Mouse (Mus musculus) heart, embryonic 10.5 days (tissue): ENCODE measurements around the gene Ankrd55. TPM values are rescaled to one million over a fixed set of nuclear protein-coding genes. Genes with fewer than 3 reads are reported as not detected.
"Not testable (repeated sequence)": the region's sequence is repeated elsewhere in the genome, so short reads cannot be mapped to it uniquely, and the experiment has no call there.

ENCODE experiments used
- DNase-seq: peaks from one replicate; pipeline ENCODE4 v3.0.0-alpha.2; 2017; ENCODE audit warnings: low spot score
- H3K27ac ChIP-seq: fragments of 300-500 bp; sonication (generic); 2 replicates; pipeline ENCODE4 v1.5.1; 2016; ENCODE audit warnings: mild to moderate bottlenecking
- H3K27me3 ChIP-seq: fragments of 300-500 bp; sonication (generic); 2 replicates; pipeline ENCODE4 v1.6.1; 2016; ENCODE audit warnings: mild to moderate bottlenecking; ENCODE audit not compliant: poor library complexity, insufficient read depth, severe bottlenecking
- H3K36me3 ChIP-seq: fragments of 300-500 bp; sonication (generic); 2 replicates; pipeline ENCODE4 v1.6.1; 2016; ENCODE audit warnings: mild to moderate bottlenecking, moderate library complexity
- H3K4me1 ChIP-seq: fragments of 300-500 bp; sonication (generic); 2 replicates; pipeline ENCODE4 v1.6.1; 2016; ENCODE audit warnings: mild to moderate bottlenecking
- H3K4me3 ChIP-seq: fragments of 300-500 bp; sonication (generic); 2 replicates; pipeline ENCODE4 v1.5.1; 2016; ENCODE audit warnings: mild to moderate bottlenecking, moderate library complexity
- H3K9me3 ChIP-seq: fragments of 300-500 bp; sonication (generic); 2 replicates; pipeline ENCODE4 v1.6.1; 2016; ENCODE audit warnings: mild to moderate bottlenecking, moderate library complexity
- WGBS: fragments of 180-500 bp; shearing (Covaris S2); methylation state at CpG from one replicate; pipeline ENCODE4 v1.1.7; 2016; 5-methylcytosine and 5-hydroxymethylcytosine counted together
- polyA plus RNA-seq: library from polyadenylated mRNA; unstranded; fragments of >200 nt; fragmentation: Nextera tagmentation; extraction: Ambion mirVana; gene quantifications from 2 replicates; pipeline ENCODE4 v1.2.1, GENCODE M21; 2016

Gene Ankrd55
- polyA plus RNA-seq, 1 experiment from 2014 or later, result not detected

GRCm38 (mm10) chr13:112412824-112413223, 124.6 kb downstream of the Ankrd55 start:
- no peak for DNase-seq
- Histone ChIP-seq H3K4me3 (no peak overlapping the region), H3K4me1 (peaks cover 17% of the 10 kb centered on the region), H3K36me3 (no peaks in the 10 kb centered on the region), H3K27me3 (no peaks in the 10 kb centered on the region), H3K27ac (no peak overlapping the region), H3K9me3 (no peaks in the 10 kb centered on the region)
- 87% methylated on average over 5 of the region's 5 CpGs for WGBS

- H3K36me3 ChIP-seq, result no peaks in the 10 kb centered on the region
- H3K4me1 ChIP-seq, result peaks cover 21% of the 10 kb centered on the region
- H3K4me3 ChIP-seq, result no peak overlapping the region
- no peaks in the 10 kb centered on the region for H3K27me3 ChIP-seq
- WGBS, result 89% methylated on average over 8 of the region's 8 CpGs
- no peaks in the 10 kb centered on the region for H3K9me3 ChIP-seq
- no peak for DNase-seq
- 0 out of 2 replicates have a peak overlapping the region, but pooled peaks have one; percentile 22 for H3K27ac ChIP-seq
Observed at GRCm38 (mm10) chr13:112413611-112414010, 125.4 kb downstream of the Ankrd55 start.

GRCm38 (mm10) chr13:112415896-112416295, 127.6 kb downstream of the Ankrd55 start:
- Histone ChIP-seq H3K4me1 (peaks cover 21% of the 10 kb centered on the region), H3K27me3 (no peaks in the 10 kb centered on the region), H3K4me3 (no peak overlapping the region), H3K9me3 (no peaks in the 10 kb centered on the region), H3K27ac (peak overlapping the region; percentile 85), H3K36me3 (no peaks in the 10 kb centered on the region)
- WGBS, result 84% methylated on average over 6 of the region's 6 CpGs
- no peak for DNase-seq

GRCm38 (mm10) chr13:112416410-112417162, 128.3 kb downstream of the Ankrd55 start:
- Histone ChIP-seq H3K27me3 (no peaks in the 10 kb centered on the region), H3K9me3 (no peaks in the 10 kb centered on the region), H3K36me3 (no peaks in the 10 kb centered on the region), H3K27ac (peak overlapping the region; percentile 85), H3K4me1 (peaks cover 21% of the 10 kb centered on the region), H3K4me3 (no peak overlapping the region)
- WGBS, result 19% methylated on average over 8 of the region's 8 CpGs
- DNase-seq, result no peak

- peaks cover 24% of the 10 kb centered on the region for H3K4me1 ChIP-seq
- no peak for DNase-seq
- H3K9me3 ChIP-seq, result no peaks in the 10 kb centered on the region
- no peaks in the 10 kb centered on the region for H3K27me3 ChIP-seq
- H3K4me3 ChIP-seq, result no peak overlapping the region
- H3K27ac ChIP-seq, result peak overlapping the region; percentile 85
- WGBS, result 25% methylated on average over 4 of the region's 4 CpGs
- no peaks in the 10 kb centered on the region for H3K36me3 ChIP-seq
Observed at GRCm38 (mm10) chr13:112417163-112417523, 128.9 kb downstream of the Ankrd55 start.

- Histone ChIP-seq H3K36me3 (no peaks in the 10 kb centered on the region), H3K4me1 (peaks cover 28% of the 10 kb centered on the region), H3K4me3 (no peak overlapping the region), H3K9me3 (no peaks in the 10 kb centered on the region), H3K27me3 (no peaks in the 10 kb centered on the region), H3K27ac (0 out of 2 replicates have a peak overlapping the region, but pooled peaks have one; percentile 12)
- DNase-seq, result no peak
- WGBS, result 48% methylated on average over 2 of the region's 2 CpGs
Observed at GRCm38 (mm10) chr13:112417861-112418423, 129.7 kb downstream of the Ankrd55 start.

GRCm38 (mm10) chr13:112418595-112418994, 130.3 kb downstream of the Ankrd55 start:
- H3K36me3 ChIP-seq, result no peaks in the 10 kb centered on the region
- peaks cover 28% of the 10 kb centered on the region for H3K4me1 ChIP-seq
- WGBS, result 89% methylated on average over 4 of the region's 4 CpGs
- 0 out of 2 replicates have a peak overlapping the region, but pooled peaks have one; percentile 23 for H3K27ac ChIP-seq
- no peaks in the 10 kb centered on the region for H3K9me3 ChIP-seq
- no peaks in the 10 kb centered on the region for H3K27me3 ChIP-seq
- no peak for DNase-seq
- no peak overlapping the region for H3K4me3 ChIP-seq

GRCm38 (mm10) chr13:112424212-112424611, 136.0 kb downstream of the Ankrd55 start:
- WGBS, result 81% methylated on average over 2 of the region's 2 CpGs
- DNase-seq, result no peak

GRCm38 (mm10) chr13:112424635-112425034, 136.4 kb downstream of the Ankrd55 start:
- Histone ChIP-seq H3K4me3 (no peak overlapping the region), H3K4me1 (peaks cover 39% of the 10 kb centered on the region), H3K27me3 (no peaks in the 10 kb centered on the region), H3K27ac (peak overlapping the region; percentile 79), H3K9me3 (no peaks in the 10 kb centered on the region), H3K36me3 (no peaks in the 10 kb centered on the region)
- WGBS, result 29% methylated on average over 7 of the region's 7 CpGs
- DNase-seq, result no peak

More at GRCm38 (mm10) chr13:112424212-112424611, 136.0 kb downstream of the Ankrd55 start:
- Histone ChIP-seq H3K4me3 (no peak overlapping the region), H3K4me1 (peaks cover 39% of the 10 kb centered on the region), H3K27ac (peak overlapping the region; percentile 79; the same call in 1 of the 2 replicates), H3K9me3 (no peaks in the 10 kb centered on the region), H3K27me3 (no peaks in the 10 kb centered on the region), H3K36me3 (no peaks in the 10 kb centered on the region)

- peak overlapping the region; percentile 79 for H3K27ac ChIP-seq
- H3K4me1 ChIP-seq, result peaks cover 39% of the 10 kb centered on the region
- DNase-seq, result no peak
- no peak overlapping the region for H3K4me3 ChIP-seq
- H3K27me3 ChIP-seq, result no peaks in the 10 kb centered on the region
- WGBS, result 14% methylated on average over 8 of the region's 8 CpGs
- H3K9me3 ChIP-seq, result no peaks in the 10 kb centered on the region
- no peaks in the 10 kb centered on the region for H3K36me3 ChIP-seq
Observed at GRCm38 (mm10) chr13:112425181-112425654, 137.0 kb downstream of the Ankrd55 start.

- Histone ChIP-seq H3K4me3 (no peak overlapping the region), H3K36me3 (no peaks in the 10 kb centered on the region), H3K9me3 (no peaks in the 10 kb centered on the region), H3K27ac (peak overlapping the region; percentile 79), H3K4me1 (peaks cover 39% of the 10 kb centered on the region), H3K27me3 (no peaks in the 10 kb centered on the region)
- WGBS, result 40% methylated on average over 13 of the region's 13 CpGs
- DNase-seq, result no peak
Observed at GRCm38 (mm10) chr13:112426265-112427135, 138.2 kb downstream of the Ankrd55 start.

GRCm38 (mm10) chr13:112427136-112427470, 138.9 kb downstream of the Ankrd55 start:
- not testable (repeated sequence) for H3K27ac ChIP-seq, H3K9me3 ChIP-seq, DNase-seq, H3K27me3 ChIP-seq, H3K36me3 ChIP-seq, H3K4me3 ChIP-seq
- 69% methylated on average over 4 of the region's 4 CpGs for whole genome bisulfite sequencing
- H3K4me1 ChIP-seq, result peaks cover 37% of the 10 kb centered on the region

GRCm38 (mm10) chr13:112427521-112427920, 139.3 kb downstream of the Ankrd55 start:
- peaks cover 32% of the 10 kb centered on the region for H3K4me1 ChIP-seq
- no peak overlapping the region for H3K27ac ChIP-seq
- no peaks in the 10 kb centered on the region for H3K9me3 ChIP-seq
- WGBS, result 87% methylated on average over 15 of the region's 15 CpGs
- no peaks in the 10 kb centered on the region for H3K36me3 ChIP-seq
- no peaks in the 10 kb centered on the region for H3K27me3 ChIP-seq
- H3K4me3 ChIP-seq, result no peak overlapping the region
- no peak for DNase-seq
